Mouse (Mus musculus) cerebellum, adult 2 months (tissue): ENCODE results near the gene Ykt6. TPM values are rescaled to one million over a fixed set of nuclear protein-coding genes. Genes with fewer than 3 reads are reported as not detected.
A peak's percentile ranks its signal among the peaks of the same experiment; 100 is the strongest.

Experiments used
- DNase-seq, 2 experiments: peaks; one replicate each; pipeline ENCODE4 v3.0.0; 2021
- H3K27ac ChIP-seq: fragments of 200-500 bp; 2 replicates; pipeline ENCODE4 v1.5.1; 2012; ENCODE audit warnings: low read length, control low read depth, inconsistent platforms; ENCODE audit not compliant: insufficient read depth
- H3K27me3 ChIP-seq: fragments of 200-500 bp; 2 replicates; pipeline ENCODE4 v1.6.1; 2012; ENCODE audit warnings: inconsistent platforms, mild to moderate bottlenecking, low read length, moderate library complexity; ENCODE audit not compliant: control insufficient read depth, insufficient read depth
- H3K4me1 ChIP-seq: fragments of 200-500 bp; 2 replicates; pipeline ENCODE4 v1.6.1; 2011; ENCODE audit warnings: low read length; ENCODE audit not compliant: control insufficient read depth, insufficient read depth
- H3K4me3 ChIP-seq: fragments of 200-500 bp; replicated peaks from 2 replicates; pipeline ENCODE3; 2011; ENCODE audit warnings: mild to moderate bottlenecking, low read depth, low read length, control low read depth; ENCODE audit not compliant: insufficient read depth
- CTCF ChIP-seq: fragments of 200-500 bp; IDR thresholded peaks from 2 replicates; pipeline ENCODE4 v1.5.1; 2011; ENCODE audit warnings: low read depth, mild to moderate bottlenecking, control low read depth, low read length, moderate library complexity, borderline replicate concordance; ENCODE audit not compliant: insufficient read depth
- POLR2A ChIP-seq: fragments of 200-500 bp; IDR thresholded peaks from 2 replicates; pipeline ENCODE4 v1.6.1; 2011; ENCODE audit warnings: low read length, control low read depth, borderline replicate concordance; ENCODE audit not compliant: insufficient read depth
- WGBS: fragments of 180-500 bp; shearing (Covaris S2); methylation state at CpG from one replicate; pipeline ENCODE4 v1.1.7; 2018; 5-methylcytosine and 5-hydroxymethylcytosine counted together
- polyA plus RNA-seq: library from polyadenylated mRNA; depleted of rRNA; stranded (reverse); fragments of >200 nt; gene quantifications from 2 replicates; pipeline ENCODE4 v1.2.3, GENCODE M21; 2012; rRNA removed

Ykt6 gene
- polyA plus RNA-seq, 1 experiment: 54.9 TPM

- no peak for DNase-seq
- 60% methylated on average over 3 of the region's 3 CpGs for WGBS
- H3K4me3 ChIP-seq: no peak overlapping the region
- TF ChIP-seq CTCF (no peak), POLR2A (no peak)
- peak overlapping the region; percentile 64 for H3K27ac ChIP-seq
- no peaks in the 10 kb centered on the region for H3K27me3 ChIP-seq
- peaks cover 44% of the 10 kb centered on the region for H3K4me1 ChIP-seq
Observed at GRCm38 (mm10) chr11:6011879-6012278, 56.4 kb downstream of the Ykt6 start.

GRCm38 (mm10) chr11:6013359-6013758 lies 57.9 kb downstream of the Ykt6 start:
- Histone ChIP-seq H3K27me3 (no peaks in the 10 kb centered on the region), H3K4me3 (no peak overlapping the region), H3K27ac (no peak overlapping the region), H3K4me1 (peaks cover 58% of the 10 kb centered on the region)
- 8% methylated on average over 2 of the region's 2 CpGs for WGBS
- no peak for DNase-seq
- TF ChIP-seq CTCF: no peak
- no peak for TF ChIP-seq POLR2A

GRCm38 (mm10) chr11:6015011-6015431 lies 59.5 kb downstream of the Ykt6 start:
- H3K27me3 ChIP-seq: no peaks in the 10 kb centered on the region
- peak overlapping the region; percentile 85 for H3K27ac ChIP-seq
- H3K4me1 ChIP-seq: peaks cover 74% of the 10 kb centered on the region
- TF ChIP-seq POLR2A (0 out of 2 replicates have a peak, but pooled peaks have one; percentile 16), CTCF (no peak)
- WGBS: 7% methylated on average over 6 of the region's 6 CpGs
- DNase-seq: peak; percentile 86 to 93
- no peak overlapping the region for H3K4me3 ChIP-seq

GRCm38 (mm10) chr11:6016368-6016767 lies 60.9 kb downstream of the Ykt6 start:
- peak overlapping the region; percentile 85 for H3K27ac ChIP-seq
- 9% methylated on average over 3 of the region's 3 CpGs for WGBS

GRCm38 (mm10) chr11:6016797-6017395 lies 61.4 kb downstream of the Ykt6 start:
- TF ChIP-seq CTCF: no peak
- no peak for TF ChIP-seq POLR2A
- DNase-seq: no peak
- Histone ChIP-seq H3K27ac (peak overlapping the region; percentile 85), H3K4me3 (no peak overlapping the region), H3K27me3 (no peaks in the 10 kb centered on the region), H3K4me1 (peaks cover 85% of the 10 kb centered on the region)
- WGBS: 41% methylated on average over 9 of the region's 9 CpGs

More at GRCm38 (mm10) chr11:6016368-6016767, 60.9 kb downstream of the Ykt6 start:
- Histone ChIP-seq H3K4me3 (no peak overlapping the region), H3K4me1 (peaks cover 87% of the 10 kb centered on the region), H3K27me3 (no peaks in the 10 kb centered on the region)
- DNase-seq: no peak
- no peak for TF ChIP-seq POLR2A
- TF ChIP-seq CTCF: no peak

Other genes with a start within 250 kb of the Ykt6 start
- 122 and 124 TPM in 2 replicates for gene Mrps24, start 240.0 kb upstream of the Ykt6 start, polyA plus RNA-seq
- gene Urgcp, start 193.3 kb upstream of the Ykt6 start, polyA plus RNA-seq: 36.4 and 37.9 TPM in 2 replicates
- gene Dbnl, start 167.2 kb upstream of the Ykt6 start, polyA plus RNA-seq: 80.9 and 83.7 TPM in 2 replicates
- 0.63 and 1.1 TPM in 2 replicates for gene Pgam2, start 152.0 kb upstream of the Ykt6 start, polyA plus RNA-seq
- gene Polm, start 117.7 kb upstream of the Ykt6 start, polyA plus RNA-seq: 15.0 and 19.3 TPM in 2 replicates
- gene Aebp1, start 93.7 kb upstream of the Ykt6 start, polyA plus RNA-seq: 10.3 and 13.2 TPM in 2 replicates
- 47.4 and 55.0 TPM in 2 replicates for gene Pold2, start 77.4 kb upstream of the Ykt6 start, polyA plus RNA-seq
- not detected in 2 replicates for gene Myl7, start 56.9 kb upstream of the Ykt6 start, polyA plus RNA-seq
- 0.74 and 1.1 TPM in 2 replicates for gene Gck, start 5.6 kb upstream of the Ykt6 start, polyA plus RNA-seq
- 479 and 518 TPM in 2 replicates for gene Camk2b, start 110.7 kb downstream of the Ykt6 start, polyA plus RNA-seq
- gene A730071L15Rik, start 244.3 kb downstream of the Ykt6 start, polyA plus RNA-seq: 0.15 and 0.16 TPM in 2 replicates
- gene Nudcd3, start 244.7 kb downstream of the Ykt6 start, polyA plus RNA-seq: 91.5 and 96.0 TPM in 2 replicates